Mouse (Mus musculus) central nervous system, embryonic 11.5 days (tissue): Measurements from ENCODE around the gene Dap3. TPM values are rescaled to one million over a fixed set of nuclear protein-coding genes. Genes with fewer than 3 reads are reported as not detected.

Experiments used
- polyA plus RNA-seq: library from polyadenylated mRNA; depleted of rRNA; stranded (reverse); fragments of >200 nt; gene quantifications from 2 replicates; pipeline ENCODE4 v1.2.3, GENCODE M21; 2012; rRNA removed

Dap3 gene
- 110 and 160 TPM in 2 replicates for polyA plus RNA-seq

GRCm38 (mm10) chr3:88950576-88951326 is at the start of gene Dap3, which contains the start of gene Ash1l:
TSS of gene Dap3 (minus strand) at chr3:88951181.
TSS of gene Ash1l (plus strand) at chr3:88950622.

GRCm38 (mm10) chr3:88913511-88914383 is 37.2 kb downstream of the Dap3 start, which contains the start of gene Msto1:
TSS of gene Msto1 (minus strand) at chr3:88913999.

Other genes starting within 250 kb of the Dap3 start
- 31.5 and 41.5 TPM in 2 replicates for gene Rit1, start 234.3 kb downstream of the Dap3 start, polyA plus RNA-seq
- gene Syt11, start 176.0 kb downstream of the Dap3 start, polyA plus RNA-seq, result 86.4 and 129 TPM in 2 replicates
- 35.6 and 58.9 TPM in 2 replicates for gene Gon4l, start 116.0 kb downstream of the Dap3 start, polyA plus RNA-seq
- gene Msto1, start 37.2 kb downstream of the Dap3 start, polyA plus RNA-seq, result 36.6 and 45.7 TPM in 2 replicates
- gene Ash1l, start 559 bp downstream of the Dap3 start, polyA plus RNA-seq, result 16.6 and 20.0 TPM in 2 replicates
- 29.7 and 37.9 TPM in 2 replicates for gene Rusc1, start 142.1 kb upstream of the Dap3 start, polyA plus RNA-seq
- not detected in 2 replicates for gene Gm43738, start 149.9 kb upstream of the Dap3 start, polyA plus RNA-seq
- gene Fdps, start 150.8 kb upstream of the Dap3 start, polyA plus RNA-seq, result 185 and 198 TPM in 2 replicates
- 9.5 and 14.9 TPM in 2 replicates for gene Pklr, start 185.0 kb upstream of the Dap3 start, polyA plus RNA-seq
- 10.2 and 12.0 TPM in 2 replicates for gene Hcn3, start 209.0 kb upstream of the Dap3 start, polyA plus RNA-seq
- 106 and 144 TPM in 2 replicates for gene Clk2, start 213.6 kb upstream of the Dap3 start, polyA plus RNA-seq
- gene Scamp3, start 226.3 kb upstream of the Dap3 start, polyA plus RNA-seq, result 81.7 and 94.0 TPM in 2 replicates
- 45.5 and 48.4 TPM in 2 replicates for gene Fam189b, start 232.0 kb upstream of the Dap3 start, polyA plus RNA-seq